Mouse (Mus musculus) lung, adult 2 months (tissue): Measurements from ENCODE around the gene Nav2.

Source experiments
- CTCF ChIP-seq: fragments of 200-500 bp; IDR thresholded peaks from 2 replicates; pipeline ENCODE4 v1.5.1; 2011; ENCODE audit warnings: mild to moderate bottlenecking, low read length, control low read depth; ENCODE audit not compliant: insufficient read depth
- POLR2A ChIP-seq: fragments of 200-500 bp; IDR thresholded peaks from 2 replicates; pipeline ENCODE4 v1.6.1; 2011; ENCODE audit warnings: low read depth, mild to moderate bottlenecking, control low read depth, low read length, borderline replicate concordance; ENCODE audit errors: extremely low read depth

DNA sequence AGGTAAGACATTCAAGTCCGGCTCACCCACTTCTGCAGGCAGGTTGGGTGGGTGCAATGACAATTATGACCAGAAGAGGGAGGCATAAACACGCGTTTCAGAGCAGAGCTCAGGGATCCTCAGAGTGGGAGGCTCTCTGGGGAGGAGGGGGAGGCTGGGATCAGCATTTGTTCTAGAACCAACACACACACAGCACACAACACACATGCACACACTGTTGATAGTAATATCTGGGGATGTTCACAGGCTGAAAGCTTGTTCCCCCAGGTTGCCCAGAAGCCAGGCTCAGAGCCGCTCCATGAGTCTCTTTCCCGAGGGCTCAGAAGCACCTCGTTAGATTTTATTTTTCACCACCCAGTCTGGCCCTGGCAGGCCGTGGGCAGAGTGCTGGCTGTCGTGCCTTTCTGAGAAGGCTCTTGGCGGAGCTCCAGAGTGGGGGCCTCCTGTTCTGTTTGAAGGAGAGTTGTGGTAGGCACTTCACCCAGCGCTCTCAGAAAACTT is 224.4 kb downstream of the Nav2 start:
- TF ChIP-seq CTCF (peak; percentile 96), POLR2A (no peak)
